Mouse (Mus musculus) cerebellum, postnatal 14 days (tissue): ENCODE results near the gene Gm5475.
A peak's percentile ranks its signal among the peaks of the same experiment; 100 is the strongest.

Experiments
- DNase-seq, 2 experiments: peaks; one replicate each; pipeline ENCODE4 v3.0.0; 2021; ENCODE audit warnings: mixed read lengths in 2 of 2

Gene Gm5475

DNA sequence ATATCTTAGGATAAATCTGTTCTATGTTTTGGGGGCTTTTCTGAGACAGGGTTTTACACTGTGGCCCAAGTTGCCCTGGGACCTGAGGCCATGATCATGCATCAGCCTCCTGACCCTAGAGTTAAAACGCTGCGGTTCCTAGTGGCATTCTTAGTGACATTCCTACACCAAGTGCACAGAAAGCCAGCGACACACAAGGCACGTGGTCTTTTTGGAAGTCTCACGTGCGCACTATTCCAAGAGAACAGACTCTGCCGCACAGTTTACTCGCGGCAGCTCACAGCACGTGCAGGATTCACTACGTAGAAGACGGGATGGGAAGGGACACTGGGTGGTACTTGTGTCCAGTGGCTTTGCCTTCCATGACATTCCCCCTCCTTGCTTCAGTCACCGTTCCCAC, 7.0 kb upstream of the Gm5475 start:
- DNase-seq, result no peak

DNA sequence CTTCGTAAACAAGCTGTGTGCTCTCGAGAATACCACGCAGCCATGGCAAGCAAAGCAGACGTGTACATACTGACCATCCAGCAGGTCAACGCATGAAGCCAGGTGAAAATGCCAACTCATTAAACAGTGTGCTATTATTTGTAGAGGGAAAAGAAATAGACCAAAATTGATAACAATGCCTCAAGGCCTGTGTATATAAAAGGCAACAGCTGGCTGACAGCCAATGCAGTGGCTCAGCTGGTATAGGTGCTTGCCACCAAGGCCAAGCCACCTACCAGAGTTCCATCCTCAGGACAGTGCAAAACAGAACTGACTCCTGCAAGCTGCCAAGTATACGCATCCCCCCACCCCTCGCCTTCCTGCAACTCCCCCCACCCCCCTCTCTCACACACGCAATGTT, 6.3 kb upstream of the Gm5475 start:
- DNase-seq, result peak in 1 of 2 experiments; percentile 26

DNA sequence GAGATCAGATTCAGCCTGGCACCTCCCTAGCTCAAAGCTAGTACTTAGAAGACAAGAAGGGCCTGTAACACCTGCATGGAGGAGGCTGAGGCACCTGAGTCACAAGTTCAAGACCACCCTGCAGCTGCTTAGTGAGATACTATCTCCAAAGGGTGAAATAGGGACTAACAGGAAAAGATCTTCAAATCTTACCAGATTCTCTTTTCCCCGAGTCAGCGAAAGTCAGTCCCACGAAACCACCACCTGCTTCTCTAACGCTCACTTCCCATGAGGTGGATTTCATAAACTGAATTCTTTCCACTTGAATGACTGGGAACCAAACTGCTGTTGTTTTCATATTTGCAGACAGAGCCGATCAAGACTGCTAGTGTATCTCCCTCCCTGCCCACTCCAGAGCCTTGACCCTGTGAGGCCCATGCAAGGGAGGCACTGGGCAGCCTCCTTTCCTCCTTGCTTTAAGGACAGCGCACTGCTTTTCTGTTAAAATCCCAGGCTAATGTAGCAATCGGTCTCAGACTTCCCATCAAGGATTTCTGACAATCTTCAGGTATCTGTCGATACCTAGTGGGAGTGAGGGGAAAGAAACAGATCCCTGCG, 4.0 kb upstream of the Gm5475 start:
- no peak for DNase-seq

DNA sequence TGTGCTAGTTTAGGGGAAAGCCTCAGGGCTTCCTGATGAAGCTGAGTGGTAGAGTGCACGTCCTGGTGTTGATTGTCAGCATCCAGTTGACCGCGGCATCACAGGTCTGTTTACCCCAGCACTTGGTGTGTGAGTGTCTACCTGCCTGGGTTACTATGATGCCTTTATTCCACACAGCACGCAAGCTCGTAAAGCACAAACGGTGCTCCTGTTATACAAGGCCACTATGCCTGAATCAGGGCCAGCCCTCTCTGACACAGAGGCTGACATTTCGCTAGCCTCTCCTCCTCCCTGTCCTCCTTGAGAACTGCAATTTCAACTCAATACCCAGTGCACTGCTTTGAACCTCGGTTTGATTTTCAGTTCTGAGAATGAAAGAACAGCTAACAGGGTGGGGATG, 2.6 kb upstream of the Gm5475 start:
- no peak for DNase-seq

DNA sequence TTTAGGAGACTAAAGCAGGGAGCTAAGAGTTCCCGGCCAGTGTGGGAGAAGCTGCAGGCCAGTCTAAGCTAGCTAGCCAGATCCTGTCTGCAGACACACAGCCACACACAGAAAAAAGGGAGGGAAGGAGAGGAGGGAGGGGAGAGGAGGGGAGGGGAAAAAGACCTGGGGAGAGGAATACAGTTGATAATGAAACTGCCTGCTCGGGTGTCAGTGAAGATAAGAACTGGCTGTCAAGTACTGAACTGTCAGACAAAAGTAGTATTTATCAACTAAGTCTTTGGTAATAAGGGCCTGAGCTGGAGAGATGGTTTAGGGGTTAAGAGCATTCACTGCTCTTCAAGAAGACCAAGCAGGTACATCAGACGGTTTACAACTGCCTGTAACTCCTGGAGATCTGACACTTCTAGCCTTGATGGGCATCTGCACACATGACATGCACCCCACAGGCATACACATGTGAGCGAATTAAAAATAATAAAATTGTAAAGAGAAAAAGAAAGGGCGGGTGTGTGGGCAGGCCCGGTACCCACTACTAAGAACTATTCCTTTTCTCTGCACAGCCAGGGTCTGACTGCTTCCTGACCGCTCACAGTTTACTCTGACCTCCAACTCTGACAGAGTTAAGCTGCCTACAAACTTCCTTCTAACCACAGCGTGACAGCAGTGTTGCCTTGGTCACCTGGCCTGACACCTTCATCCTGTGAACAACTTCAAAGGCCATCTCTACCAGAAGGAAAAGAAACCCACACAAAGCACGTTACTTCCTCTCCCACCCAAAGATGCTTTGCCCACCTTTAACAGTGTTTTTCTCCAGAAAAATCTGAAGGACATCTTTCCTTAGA, 1.8 kb upstream of the Gm5475 start:
- DNase-seq, result no peak

DNA sequence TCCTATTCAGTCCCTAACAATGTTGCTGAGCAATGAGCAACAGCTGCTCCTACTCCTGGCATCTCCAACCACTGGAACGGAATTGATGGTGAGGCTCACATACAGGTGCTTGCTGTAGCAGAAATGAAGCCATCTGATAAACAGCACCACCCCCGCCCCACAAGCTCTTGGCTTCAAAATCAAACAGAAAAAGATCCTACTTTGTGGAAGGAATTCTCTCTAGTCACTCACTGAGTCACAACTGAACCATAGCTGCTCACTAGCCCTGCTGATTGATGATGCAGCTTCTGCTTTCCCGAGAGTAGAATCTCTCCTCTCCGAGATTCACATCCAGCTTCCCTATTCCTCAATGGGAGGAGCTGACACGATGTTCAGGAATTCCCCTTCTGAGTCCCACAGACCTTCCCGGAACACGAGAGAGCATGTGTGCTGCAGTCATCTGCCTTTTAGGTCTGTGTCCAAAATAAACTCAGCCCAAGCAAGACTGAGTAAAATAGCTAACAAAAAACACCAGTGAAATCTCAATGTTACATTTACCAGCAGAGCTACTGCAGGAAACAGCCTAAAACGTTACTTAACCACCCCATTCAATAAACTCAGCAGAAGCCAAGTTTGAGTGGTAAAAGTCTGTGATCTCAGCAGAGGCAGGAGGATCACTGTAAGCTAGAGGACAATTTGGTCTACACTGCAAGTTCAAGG, 739 bp upstream of the Gm5475 start:
- no peak for DNase-seq

DNA sequence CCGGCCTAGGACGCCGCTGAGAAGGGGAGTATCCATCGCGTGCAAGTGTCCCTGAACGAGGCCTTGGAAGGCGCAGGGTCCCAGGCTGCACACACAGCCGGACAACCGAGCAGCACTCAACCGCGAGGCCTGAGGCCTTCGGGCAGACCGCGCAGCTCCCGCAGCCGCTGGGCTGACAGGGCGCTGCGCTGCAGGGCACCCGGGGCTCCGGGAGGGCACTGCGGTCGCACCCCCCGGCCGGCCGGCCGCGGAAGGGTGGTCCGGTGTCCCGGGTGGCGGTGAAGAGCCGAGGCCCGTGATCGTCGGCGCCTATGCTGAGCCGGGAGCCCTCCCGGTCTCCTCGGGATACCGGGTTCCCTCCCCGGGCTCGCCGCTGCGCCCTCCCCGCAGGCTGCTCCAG, 529 bp downstream of the Gm5475 start:
- DNase-seq, result peak in 1 of 2 experiments; percentile 43

DNA sequence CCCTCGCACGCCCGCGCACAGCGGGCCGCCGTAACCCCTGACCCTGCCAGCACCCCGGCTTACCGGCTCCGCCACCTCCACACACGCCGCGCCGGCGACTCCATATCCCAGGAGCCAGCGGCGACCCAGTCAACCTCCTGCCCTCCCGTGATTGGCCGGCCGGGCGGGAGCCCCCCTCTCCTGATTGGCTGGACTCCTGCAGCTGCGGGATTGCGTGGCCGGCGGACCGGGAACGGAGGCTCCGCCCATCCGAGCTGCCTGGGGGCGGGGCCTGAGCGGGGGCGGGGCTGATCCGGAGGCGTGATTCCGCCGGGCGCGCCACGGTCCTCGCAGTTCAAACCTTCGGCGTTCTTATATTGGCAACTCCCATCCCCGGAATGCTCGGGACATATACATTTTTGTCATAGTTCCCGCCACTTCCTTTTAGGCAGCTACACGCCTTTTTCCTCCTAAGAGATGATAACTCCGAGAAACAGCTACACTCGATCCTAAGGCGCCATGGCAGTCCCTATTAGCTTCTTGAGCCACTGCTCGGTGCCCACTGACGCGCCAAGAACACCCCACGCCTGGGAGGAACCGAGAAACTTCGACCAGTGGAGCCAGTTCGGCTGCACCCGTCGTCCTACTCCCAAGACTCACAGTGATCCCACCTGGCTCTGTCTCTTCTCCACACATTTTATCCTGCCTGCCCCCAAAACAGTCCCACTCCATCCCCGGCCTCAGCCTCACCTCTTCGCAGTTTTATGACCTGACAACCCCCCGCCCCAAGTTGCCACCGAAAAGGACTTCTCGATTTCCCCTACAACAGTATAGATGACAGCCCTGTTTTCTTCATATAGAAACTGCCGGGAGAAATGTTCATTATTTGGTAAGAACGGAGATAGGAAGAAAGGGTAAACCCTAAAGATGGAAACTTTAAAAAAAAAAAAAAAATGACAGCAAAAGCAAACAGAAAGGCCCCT, 1.2 kb downstream of the Gm5475 start:
- peak; percentile 98 for DNase-seq

DNA sequence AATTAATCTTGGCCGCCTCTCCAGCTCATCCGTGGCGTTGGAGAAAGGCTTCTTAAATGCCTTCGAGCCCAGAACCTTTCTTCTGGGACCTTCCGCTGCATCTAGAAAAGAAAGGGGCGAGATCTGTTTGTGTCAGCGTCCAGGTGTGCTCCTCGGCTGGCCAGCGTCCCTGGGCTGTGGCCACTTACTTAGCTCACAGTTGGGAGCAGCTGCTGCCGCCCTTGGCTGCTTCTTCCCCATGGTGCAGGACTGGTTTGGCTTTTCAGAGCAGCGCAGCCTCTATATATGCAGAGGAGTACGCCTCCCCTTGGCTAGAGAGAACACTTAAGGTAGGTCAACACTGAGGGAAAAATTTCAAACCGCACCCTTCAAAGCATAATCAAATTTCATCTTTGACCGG, 2.0 kb downstream of the Gm5475 start:
- DNase-seq, result no peak

DNA sequence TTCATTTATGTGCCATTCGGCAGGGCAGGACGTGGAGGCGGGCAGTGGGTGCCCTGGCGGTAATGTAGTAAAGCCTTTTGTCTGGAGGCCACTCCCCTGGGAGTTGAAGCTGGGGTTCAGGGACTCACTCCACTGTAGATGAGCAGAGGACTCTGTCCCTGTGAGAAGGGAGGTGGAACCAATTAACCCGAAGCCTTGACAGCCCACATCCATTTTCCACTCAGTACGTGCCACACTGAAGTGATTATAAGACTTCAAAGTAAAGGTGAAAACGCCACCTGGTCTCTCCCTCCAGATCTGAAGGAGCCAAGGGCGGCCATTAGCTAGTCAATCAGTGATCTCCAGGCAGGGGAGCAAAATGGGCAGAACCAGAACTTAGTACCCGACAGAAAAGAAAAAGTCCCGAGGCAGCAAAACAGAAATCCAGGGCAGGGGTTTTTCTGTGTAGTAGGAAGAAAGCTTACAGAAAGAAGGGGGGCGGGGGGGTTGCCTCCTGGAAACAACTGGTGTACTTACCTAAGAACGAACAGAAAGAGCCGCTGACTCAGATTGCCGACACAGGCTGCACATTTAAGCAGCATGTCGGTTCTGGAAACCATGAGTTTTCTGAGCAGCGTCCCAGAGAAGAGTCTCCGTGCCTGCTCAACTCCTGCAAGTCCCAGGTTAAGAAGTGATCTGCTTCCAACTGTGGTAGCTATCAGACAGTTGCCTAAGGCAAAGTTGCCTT, 2.6 kb downstream of the Gm5475 start, which contains the start of gene Slc11a2:
Slc11a2 (minus strand) TSS at position 677 of the 727 bp plus-strand sequence.
- no peak for DNase-seq

DNA sequence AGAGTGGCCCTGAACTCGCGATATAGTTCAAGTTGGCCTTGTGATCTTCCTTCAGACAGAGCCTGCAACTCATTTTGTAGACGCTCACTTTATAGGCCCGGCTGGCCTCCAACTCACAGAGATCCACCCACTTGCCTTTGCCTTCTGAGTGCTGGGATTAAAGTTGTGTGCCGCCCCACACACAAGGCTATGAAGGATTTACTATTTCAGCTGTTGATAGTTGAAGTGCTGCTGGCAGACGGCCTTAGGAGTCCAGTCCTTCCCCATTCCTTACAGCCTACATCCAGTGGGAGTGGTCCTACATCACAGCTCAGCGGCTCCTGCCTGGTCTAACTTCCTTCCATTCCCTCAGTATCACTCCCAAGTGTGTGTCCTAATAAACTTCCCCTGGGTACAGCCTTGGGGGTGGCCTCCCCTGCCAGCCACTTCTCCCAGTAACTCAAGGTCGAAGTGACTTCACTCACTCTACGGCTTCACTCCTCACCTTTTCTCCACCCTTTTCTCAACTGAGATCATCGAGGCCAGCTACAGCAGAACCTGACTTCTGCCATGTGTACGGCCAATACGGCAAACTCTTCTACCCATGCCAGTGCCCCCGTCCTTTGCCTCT, 6.5 kb downstream of the Gm5475 start:
- no peak for DNase-seq

DNA sequence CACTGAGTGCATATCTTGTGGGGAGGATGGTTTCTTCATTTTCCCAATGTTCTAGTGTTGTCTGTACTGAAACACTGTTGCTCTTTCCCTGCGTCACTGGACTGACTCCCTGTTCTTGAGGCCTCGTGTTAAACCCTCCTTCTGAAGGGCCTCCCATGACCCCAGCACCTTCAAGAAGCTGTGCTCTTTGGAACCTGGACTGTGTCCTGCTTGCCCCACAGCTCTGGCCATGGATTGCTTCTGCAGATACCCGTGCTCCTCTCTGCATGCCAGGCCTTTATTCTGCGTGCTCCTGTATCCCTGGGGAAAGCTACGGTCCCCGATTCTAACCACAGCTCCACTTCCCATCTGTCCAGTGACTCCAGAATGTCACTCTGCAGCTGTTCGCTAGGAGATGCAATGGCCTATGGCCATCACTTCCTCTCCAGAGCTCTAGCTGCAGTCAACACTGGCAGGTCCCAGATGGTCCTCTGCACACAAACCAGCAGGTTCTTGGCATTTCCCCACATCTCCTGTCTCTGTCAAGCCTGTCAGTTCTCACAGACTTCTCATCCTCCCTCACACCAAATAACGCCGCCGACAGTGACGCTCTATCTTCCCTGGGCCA, 8.1 kb downstream of the Gm5475 start:
- peak; percentile 85 to 89 for DNase-seq

DNA sequence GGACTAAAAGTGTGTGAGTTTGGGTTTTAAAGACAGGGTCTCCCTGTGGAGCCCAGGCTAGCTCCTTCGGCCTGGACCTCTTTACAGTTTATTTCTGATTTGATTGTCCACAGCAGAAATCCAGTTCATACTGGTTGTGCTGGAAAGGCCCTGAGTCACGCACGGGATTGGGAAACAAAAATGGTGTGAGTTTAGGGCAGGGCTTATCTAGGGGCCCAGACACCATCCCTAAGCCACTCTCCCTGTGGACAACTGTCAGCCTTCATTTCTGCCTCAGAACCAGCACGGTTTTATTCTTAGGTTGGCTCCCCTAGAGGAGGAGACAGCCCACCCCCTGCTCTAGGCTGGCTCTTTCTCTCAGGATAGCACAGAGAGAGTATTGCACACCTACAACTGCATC, 11.3 kb downstream of the Gm5475 start:
- DNase-seq, result no peak

DNA sequence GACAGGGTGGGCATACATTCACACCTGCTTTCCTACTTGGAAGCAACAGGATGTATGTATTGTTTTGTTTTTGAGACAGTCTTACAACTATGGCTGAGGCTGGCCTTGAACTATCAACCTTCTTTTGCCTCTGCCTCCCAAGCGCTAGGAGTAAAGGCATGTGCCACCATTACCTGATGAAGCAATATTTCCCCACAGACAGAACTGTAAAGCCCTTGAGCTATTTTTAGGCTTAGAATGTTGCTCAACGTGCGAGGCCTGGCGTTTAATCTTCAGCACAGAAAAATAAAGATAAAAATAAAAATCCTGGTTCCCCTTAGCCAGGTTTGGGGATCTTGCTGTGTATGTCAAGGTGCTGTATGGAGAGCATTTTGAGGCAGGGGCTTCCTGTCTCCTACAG, 14.2 kb downstream of the Gm5475 start:
- no peak for DNase-seq

DNA sequence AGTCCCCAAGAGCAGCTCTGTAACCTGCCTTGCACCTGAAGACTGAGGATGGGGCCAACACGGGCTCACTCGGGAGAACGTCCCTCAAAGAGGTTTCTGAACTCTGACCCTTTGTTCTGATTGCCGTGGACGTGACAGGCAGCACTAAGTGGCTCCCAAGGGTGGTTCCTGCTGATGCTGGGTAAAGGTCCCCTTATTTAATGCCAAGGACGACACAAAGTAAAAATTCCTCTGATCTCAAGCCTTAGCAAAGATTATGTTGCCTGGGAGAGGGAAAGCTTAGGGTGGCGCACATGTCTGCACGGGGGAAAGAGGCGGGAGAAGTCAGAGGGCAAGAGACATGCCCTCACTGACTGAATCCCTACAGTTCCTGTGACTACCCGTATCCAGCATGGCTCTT, 14.6 kb downstream of the Gm5475 start:
- no peak for DNase-seq

DNA sequence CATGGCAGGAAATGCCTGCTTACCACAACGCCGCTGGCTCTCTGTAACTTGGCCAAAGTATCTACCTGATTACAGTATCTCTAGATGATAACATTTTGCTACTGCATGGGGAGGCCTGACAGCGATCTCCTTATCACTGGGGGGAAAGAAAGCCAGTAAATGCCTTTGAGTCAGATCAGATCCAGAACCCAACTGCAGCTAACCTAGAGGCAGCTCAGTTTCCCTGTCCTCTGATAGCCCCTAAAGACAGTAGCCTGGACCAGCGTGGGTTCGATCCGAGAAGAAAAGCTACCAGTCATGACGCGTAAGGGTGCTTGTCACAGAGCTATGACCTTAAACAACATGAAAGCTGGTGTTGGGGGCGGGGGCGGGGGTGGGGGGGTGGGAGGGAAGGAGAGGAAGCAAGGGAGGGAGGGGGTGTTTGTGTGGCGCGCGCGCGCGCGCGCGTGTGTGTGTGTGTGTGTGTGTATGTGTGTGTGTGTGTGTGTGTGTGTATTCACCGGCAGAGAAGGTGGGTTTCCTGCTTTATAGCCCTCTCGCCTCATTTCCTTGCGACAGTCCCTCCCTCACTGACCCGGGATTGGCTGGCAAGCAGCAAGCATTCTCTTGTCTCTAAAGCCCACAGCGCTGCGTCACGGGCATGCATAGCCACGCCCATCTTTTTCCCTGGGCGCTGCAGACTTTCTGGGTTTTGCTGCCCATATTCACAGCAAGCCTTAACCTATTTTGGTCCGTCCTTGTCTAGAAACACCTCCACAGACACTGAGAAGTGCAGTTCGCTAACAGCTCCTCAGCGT, 21.4 kb downstream of the Gm5475 start:
- DNase-seq, result peak; percentile 88 to 89

DNA sequence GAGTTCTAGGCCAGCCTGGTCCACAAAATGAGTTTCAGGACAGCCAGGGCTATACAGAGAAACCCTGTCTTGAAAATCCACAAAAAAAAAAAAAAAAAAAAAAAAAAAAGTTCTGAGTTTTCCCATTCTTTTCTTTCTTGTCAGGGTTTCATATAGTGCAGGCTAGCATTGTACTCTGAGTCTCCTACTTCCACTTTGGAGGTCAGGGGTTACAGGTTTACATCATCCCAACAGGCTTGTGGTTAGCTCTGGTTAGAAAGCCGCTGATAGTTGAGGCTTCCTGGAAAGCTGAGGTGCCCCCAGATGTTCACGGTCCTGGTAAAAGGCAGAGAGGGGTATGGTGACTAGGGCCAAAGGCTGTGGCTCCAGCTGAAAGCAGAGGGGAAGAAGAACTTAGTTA, 24.9 kb downstream of the Gm5475 start:
- DNase-seq, result no peak

DNA sequence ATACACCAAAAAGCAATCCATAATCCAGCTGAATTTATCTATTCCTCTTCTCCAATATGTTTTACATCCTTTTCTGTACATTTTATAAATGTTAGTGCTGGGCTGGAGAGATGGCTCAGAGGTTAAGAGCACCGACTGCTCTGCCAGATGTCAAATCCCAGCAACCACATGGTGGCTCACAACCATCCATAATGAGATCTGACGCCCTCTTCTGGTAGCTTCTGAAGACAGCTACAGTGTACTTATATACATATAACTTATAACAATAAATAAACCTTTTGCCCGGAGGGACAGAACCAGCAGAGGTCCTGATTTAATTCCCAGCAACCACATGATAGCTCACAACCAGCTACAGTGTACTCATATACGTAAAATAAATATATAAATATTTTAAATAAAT, 26.6 kb downstream of the Gm5475 start:
- DNase-seq, result no peak

DNA sequence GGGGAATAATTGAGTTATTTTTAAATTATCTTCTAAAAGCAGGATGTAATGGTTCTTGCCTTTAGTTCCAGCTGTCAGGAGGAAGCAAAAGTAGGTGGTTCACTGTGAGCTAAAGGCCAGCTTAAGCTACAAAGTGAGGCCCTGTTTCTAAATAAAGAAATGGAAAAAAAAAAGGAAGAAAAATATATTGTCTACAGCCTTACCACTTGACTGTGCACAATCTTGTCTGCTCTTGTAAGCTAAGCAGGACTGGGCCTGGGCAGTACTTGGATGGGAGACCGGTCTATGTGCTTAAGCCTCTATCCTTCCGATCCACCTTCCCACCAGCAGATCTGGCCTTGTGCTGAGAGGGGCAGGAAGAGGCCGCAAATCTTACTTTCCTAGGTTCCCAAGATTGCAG, 27.5 kb downstream of the Gm5475 start:
- DNase-seq, result no peak

DNA sequence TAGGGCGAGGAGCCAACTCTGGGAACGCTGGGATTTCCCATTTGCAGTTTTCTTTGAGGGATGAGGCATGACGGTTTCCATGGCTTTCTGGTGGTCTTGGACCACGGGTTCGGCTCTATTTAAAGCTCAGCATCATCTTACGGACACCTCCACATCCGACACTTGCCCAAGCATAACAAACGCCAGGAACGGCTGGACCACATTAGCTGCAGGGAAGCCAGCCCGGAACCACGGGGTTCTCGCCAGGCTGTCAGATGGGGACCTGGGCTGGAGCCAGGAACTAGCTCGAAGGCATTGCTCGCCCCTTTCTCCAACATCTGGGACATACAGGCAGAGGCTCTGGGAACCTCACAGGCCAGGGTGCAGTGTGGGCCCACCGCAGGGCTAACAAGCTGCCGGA, 29.3 kb downstream of the Gm5475 start:
- peak; percentile 73 to 75 for DNase-seq
